Comparison of ENCODE assay signal across 8 mouse cellular contexts in the genomic region with DNA sequence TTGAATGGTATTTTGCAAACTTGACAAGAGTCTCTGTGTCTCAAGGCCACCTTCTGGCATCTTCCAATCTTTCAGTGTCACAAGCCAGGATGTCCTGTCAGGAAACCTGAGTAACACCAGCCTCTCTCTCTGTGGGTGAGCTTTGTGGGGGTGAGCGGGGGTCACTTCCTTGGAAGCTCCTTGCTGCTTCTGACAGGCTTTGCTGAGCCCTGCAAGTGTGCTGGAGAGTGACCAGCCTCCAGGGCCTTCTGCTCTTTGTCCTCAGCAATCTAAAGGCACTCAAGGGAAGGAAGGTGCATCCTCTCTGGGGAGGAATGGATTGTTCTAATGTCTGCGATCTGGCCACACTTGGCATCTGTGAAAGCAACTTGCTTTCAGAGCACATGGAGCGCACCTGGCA. TPM values are rescaled to one million over a fixed set of nuclear protein-coding genes. Genes with fewer than 3 reads are reported as not detected.
DNase-seq lines count a peak whose midpoint lies in the region; ATAC-seq lines count a peak whose summit lies in the region.

No protein-coding gene starts in this region.

- H3K27me3 ChIP-seq in limb, embryonic 13.5 days, result no peaks in the 10 kb centered on the region

- H3K27ac ChIP-seq in limb, embryonic 13.5 days, result peak overlapping the region; percentile 97

- intact Hi-C loops in left cerebral cortex, postnatal 36 days (cut with DNase I), result no loop called here

- H3K36me3 ChIP-seq in limb, embryonic 13.5 days, result no peaks in the 10 kb centered on the region

- 44% methylated on average over 3 of the region's 3 CpGs for WGBS in limb, embryonic 13.5 days

- H3K4me2 ChIP-seq in limb, embryonic 13.5 days (replicated peaks), result peak overlapping the region; percentile 55

- H3K4me1 ChIP-seq in limb, embryonic 13.5 days, result peaks cover 46% of the 10 kb centered on the region

- 0 out of 2 replicates have a peak overlapping the region, but pooled peaks have one; percentile 43 for H3K9ac ChIP-seq in limb, embryonic 13.5 days

- no peaks in the 10 kb centered on the region for H3K9me3 ChIP-seq in limb, embryonic 13.5 days

- peak; percentile 30 to 44; a peak in 1 of 4 replicates for ATAC-seq in hematopoietic stem cell, adult 5-6 weeks (replicated peaks in 1 of 2; ENCODE audit: insufficient read depth in 1 of 2, low FRiP score in 2 of 2, low TSS enrichment in 1 of 2, low read depth in 1 of 2, poor library complexity in 2 of 2, severe bottlenecking in 2 of 2)
- no peak for ATAC-seq in limb, embryonic 13.5 days (ENCODE audit: low FRiP score, low read depth)

- H3K4me3 ChIP-seq in limb, embryonic 13.5 days, result no peak overlapping the region

- DNase-seq in adrenal gland, adult 2 months, result peak; percentile 67
- no peak for DNase-seq in adrenal gland, postnatal 4 days (ENCODE audit: low spot score in 2 of 2)
- peak; percentile 23 to 45 for DNase-seq in cerebellum, postnatal 25 days
- DNase-seq in left cerebral cortex, postnatal 36 days (ENCODE audit: low spot score in 2 of 2), result no peak
- DNase-seq in layer of hippocampus, adult 9-11 months, result no peak
- no peak for DNase-seq in left cerebral cortex, adult 8-10 months (ENCODE audit: low spot score in 2 of 2)

RNA-seq across cellular contexts. Expression of a gene that starts 41.1 kb away (rescaled TPM):
- total RNA-seq in adrenal gland, adult 2 months (2021), result 10 to 100 TPM; 18.4 to 22.3 TPM
- polyA plus RNA-seq in adrenal gland, adult 2 months (2012; rRNA removed), result 7.3 and 8.7 TPM in 2 replicates
- 10 to 100 TPM; 17.6 to 19.1 TPM for total RNA-seq in adrenal gland, postnatal 4 days (2021)
- total RNA-seq in hematopoietic stem cell, adult 5-6 weeks (2017), result 29.6 and 30.8 TPM in 2 replicates
- polyA plus RNA-seq in limb, embryonic 13.5 days (2015; fragmentation: Nextera tagmentation; extraction: Ambion mirVana), result 25.2 and 25.4 TPM in 2 replicates
- 10 to 100 TPM; 21.5 to 22.0 TPM for total RNA-seq in left cerebral cortex, postnatal 36 days (2021)
- total RNA-seq in left cerebral cortex, adult 8-10 months (2022), result 10 to 100 TPM; 19.3 to 25.6 (median 22.3) TPM

RNA-seq across cellular contexts. Expression of a gene that starts 46.8 kb away (rescaled TPM):
- total RNA-seq in adrenal gland, adult 2 months (2021), result 100 to 1,000 TPM; 320 to 331 TPM
- 379 and 483 TPM in 2 replicates for polyA plus RNA-seq in adrenal gland, adult 2 months (2012; rRNA removed)
- 100 to 1,000 TPM; 273 to 288 TPM for total RNA-seq in adrenal gland, postnatal 4 days (2021)
- 84.5 and 121 TPM in 2 replicates for total RNA-seq in hematopoietic stem cell, adult 5-6 weeks (2017)
- 454 and 479 TPM in 2 replicates for polyA plus RNA-seq in limb, embryonic 13.5 days (2015; fragmentation: Nextera tagmentation; extraction: Ambion mirVana)
- total RNA-seq in left cerebral cortex, postnatal 36 days (2021), result 100 to 1,000 TPM; 179 to 192 TPM
- total RNA-seq in left cerebral cortex, adult 8-10 months (2022), result 100 to 1,000 TPM; 179 to 184 (median 180) TPM

RNA-seq across cellular contexts. Expression of a gene that starts 52.9 kb away (rescaled TPM):
- 1 to 10 TPM in 1 of 2 experiments, not detected in 1; 3.2 TPM for total RNA-seq in adrenal gland, adult 2 months (2021)
- 6.4 and 8.7 TPM in 2 replicates for polyA plus RNA-seq in adrenal gland, adult 2 months (2012; rRNA removed)
- 1 to 10 TPM in 1 of 2 experiments, not detected in 1; 2.1 TPM for total RNA-seq in adrenal gland, postnatal 4 days (2021)
- total RNA-seq in hematopoietic stem cell, adult 5-6 weeks (2017), result not detected in 2 replicates
- polyA plus RNA-seq in limb, embryonic 13.5 days (2015; fragmentation: Nextera tagmentation; extraction: Ambion mirVana), result 1.3 TPM in 1 of 2 replicates, not detected in the other
- total RNA-seq in left cerebral cortex, postnatal 36 days (2021), result not detected
- total RNA-seq in left cerebral cortex, adult 8-10 months (2022), result 1 to 10 TPM in 1 of 4 experiments, under 1 TPM in 1, not detected in 2; 0.84 to 3.2 TPM

Comparison
In these comparisons a context has a peak if more than half of its experiments do, and no peak if none do; other contexts are left out.
1. DNase-seq: peak in adrenal gland, adult 2 months (single experiment) and cerebellum, postnatal 25 days (2 of 2); none in adrenal gland, postnatal 4 days (0 of 2), left cerebral cortex, postnatal 36 days (0 of 2), layer of hippocampus, adult 9-11 months (single experiment) and left cerebral cortex, adult 8-10 months (0 of 2).